Mouse (Mus musculus): ENCODE data around the gene Klk1b1. TPM values are rescaled to one million over a fixed set of nuclear protein-coding genes. Genes with fewer than 3 reads are reported as not detected.
"Not testable (repeated sequence)": the region's sequence is repeated elsewhere in the genome, so short reads cannot be mapped to it uniquely, and the experiment has no call there.

Gene Klk1b1
- polyA plus RNA-seq, 1 experiment from 2014 or later = not detected

- Histone ChIP-seq H3K36me3 (ENCODE audit: insufficient read depth, low read length) (no peaks in the 10 kb centered on the region), H3K9me3 (ENCODE audit: low read length) (no peaks in the 10 kb centered on the region), H3K4me3 (ENCODE audit: low read depth, low read length) (no peak overlapping the region), H3K4me2 (replicated peaks; ENCODE audit: low read depth, low read length) (no peak overlapping the region), H3K4me1 (ENCODE audit: insufficient read depth, low read depth, low read length) (no peaks in the 10 kb centered on the region), H3K27me3 (replicated peaks; ENCODE audit: insufficient read depth, low read length) (no peaks in the 10 kb centered on the region), H3K9ac (replicated peaks; ENCODE audit: low read depth) (no peak overlapping the region), H3K27ac (ENCODE audit: low read length) (no peak overlapping the region)
- ATAC-seq (no peak), DNase-seq (ENCODE audit: low spot score) (no peak)
- 74% methylated on average over 3 of the region's 3 CpGs for WGBS
- TF ChIP-seq CTCF (IDR thresholded peaks at IDR 0.05) (no peak), EP300 (IDR thresholded peaks at IDR 0.05) (no peak)
Observed at GRCm38 (mm10) chr7:43944727-43945264, 21.8 kb upstream of the Klk1b1 start.

GRCm38 (mm10) chr7:43950364-43950763 lies 16.2 kb upstream of the Klk1b1 start, which contains the start of gene Klk1b8:
Klk1b8 (plus strand) TSS chr7:43950664.
- WGBS = 73% methylated on average over 2 of the region's 2 CpGs
- Histone ChIP-seq H3K9me3 (ENCODE audit: low read length) (no peaks in the 10 kb centered on the region), H3K4me3 (ENCODE audit: low read depth, low read length) (no peak within 1 kb of the TSS), H3K36me3 (ENCODE audit: insufficient read depth, low read length) (no peaks in the 10 kb centered on the region), H3K4me1 (ENCODE audit: insufficient read depth, low read depth, low read length) (no peaks in the 10 kb centered on the region), H3K9ac (replicated peaks; ENCODE audit: low read depth) (no peak within 1 kb of the TSS), H3K27ac (ENCODE audit: low read length) (no peak within 1 kb of the TSS), H3K4me2 (replicated peaks; ENCODE audit: low read depth, low read length) (no peak within 1 kb of the TSS), H3K27me3 (replicated peaks; ENCODE audit: insufficient read depth, low read length) (no peaks in the 10 kb centered on the region)
- no peak for TF ChIP-seq CTCF (IDR thresholded peaks at IDR 0.05)
- no peak for TF ChIP-seq EP300 (IDR thresholded peaks at IDR 0.05)
- DNase-seq (ENCODE audit: low spot score) = no peak
- ATAC-seq = no peak

DNA sequence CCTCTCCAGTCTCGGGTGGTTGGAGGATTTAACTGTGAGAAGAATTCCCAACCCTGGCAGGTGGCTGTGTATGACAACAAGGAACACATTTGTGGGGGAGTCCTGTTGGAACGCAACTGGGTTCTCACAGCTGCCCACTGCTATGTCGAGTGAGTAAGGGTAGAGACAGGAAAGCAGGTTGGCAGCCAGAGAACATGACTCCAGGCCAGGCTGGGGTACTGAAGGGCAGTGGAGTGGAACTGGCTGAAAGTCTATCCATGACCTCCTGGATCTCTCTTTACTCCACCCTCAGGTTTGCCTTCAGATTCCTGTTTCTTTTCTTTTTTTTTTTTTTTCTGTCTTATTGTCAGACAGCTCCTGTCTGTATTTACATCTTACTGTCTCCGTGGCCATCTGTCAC lies 13.8 kb upstream of the Klk1b1 start:
- Histone ChIP-seq H3K9me3 (ENCODE audit: low read length) (no peaks in the 10 kb centered on the region), H3K4me1 (ENCODE audit: insufficient read depth, low read depth, low read length) (no peaks in the 10 kb centered on the region), H3K36me3 (ENCODE audit: insufficient read depth, low read length) (no peaks in the 10 kb centered on the region), H3K4me2 (replicated peaks; ENCODE audit: low read depth, low read length) (no peak overlapping the region), H3K27ac (ENCODE audit: low read length) (no peak overlapping the region), H3K4me3 (ENCODE audit: low read depth, low read length) (no peak overlapping the region), H3K27me3 (replicated peaks; ENCODE audit: insufficient read depth, low read length) (no peaks in the 10 kb centered on the region), H3K9ac (replicated peaks; ENCODE audit: low read depth) (no peak overlapping the region)
- no peak for DNase-seq (ENCODE audit: low spot score)
- ATAC-seq = no peak
- no peak for TF ChIP-seq EP300 (IDR thresholded peaks at IDR 0.05)
- 50% methylated on average over 4 of the region's 4 CpGs for WGBS

GRCm38 (mm10) chr7:43967058-43967457 lies 507 bp downstream of the Klk1b1 start:
- Histone ChIP-seq H3K9ac (replicated peaks; ENCODE audit: low read depth) (no peak overlapping the region), H3K4me1 (ENCODE audit: insufficient read depth, low read depth, low read length) (no peaks in the 10 kb centered on the region), H3K4me3 (ENCODE audit: low read depth, low read length) (no peak overlapping the region), H3K27ac (ENCODE audit: low read length) (no peak overlapping the region), H3K9me3 (ENCODE audit: low read length) (no peaks in the 10 kb centered on the region), H3K27me3 (replicated peaks; ENCODE audit: insufficient read depth, low read length) (no peaks in the 10 kb centered on the region), H3K36me3 (ENCODE audit: insufficient read depth, low read length) (no peaks in the 10 kb centered on the region), H3K4me2 (replicated peaks; ENCODE audit: low read depth, low read length) (no peak overlapping the region)
- ATAC-seq = no peak
- no peak for DNase-seq (ENCODE audit: low spot score)
- TF ChIP-seq CTCF (IDR thresholded peaks at IDR 0.05) (no peak), EP300 (IDR thresholded peaks at IDR 0.05) (no peak)
- 69% methylated on average over 3 of the region's 3 CpGs for WGBS

DNA sequence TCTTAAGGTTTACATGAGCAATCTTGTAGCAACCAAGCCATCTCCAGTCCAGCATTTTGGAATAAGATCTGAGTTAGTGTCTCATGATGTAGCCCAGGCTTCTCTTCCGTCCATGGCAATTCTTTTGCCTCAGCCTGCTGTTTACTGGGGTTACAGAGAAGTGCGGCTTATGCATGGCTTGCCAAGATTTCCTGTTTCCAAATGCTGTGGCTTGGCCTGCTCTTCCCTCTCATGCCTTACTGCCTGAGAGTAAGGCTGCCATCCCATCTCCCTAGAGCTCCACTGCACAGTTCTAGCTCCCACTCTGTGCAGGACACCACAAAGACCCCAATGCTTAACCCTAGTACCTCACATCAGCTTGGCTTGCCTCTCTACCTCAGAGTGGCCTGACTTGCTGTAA lies 1.1 kb downstream of the Klk1b1 start:
- TF ChIP-seq CTCF (IDR thresholded peaks at IDR 0.05) (no peak), EP300 (IDR thresholded peaks at IDR 0.05) (no peak)
- WGBS = 77% methylated on average over 2 of the region's 2 CpGs
- Histone ChIP-seq H3K4me2 (replicated peaks; ENCODE audit: low read depth, low read length) (no peak overlapping the region), H3K27ac (ENCODE audit: low read length) (no peak overlapping the region), H3K4me3 (ENCODE audit: low read depth, low read length) (no peak overlapping the region), H3K27me3 (replicated peaks; ENCODE audit: insufficient read depth, low read length) (no peaks in the 10 kb centered on the region), H3K9ac (replicated peaks; ENCODE audit: low read depth) (no peak overlapping the region), H3K9me3 (ENCODE audit: low read length) (no peaks in the 10 kb centered on the region), H3K4me1 (ENCODE audit: insufficient read depth, low read depth, low read length) (no peaks in the 10 kb centered on the region), H3K36me3 (ENCODE audit: insufficient read depth, low read length) (no peaks in the 10 kb centered on the region)
- DNase-seq (ENCODE audit: low spot score) (no peak), ATAC-seq (no peak)

- WGBS = 67% methylated on average over 1 of the region's 1 CpGs
- not testable (repeated sequence) for H3K4me2 ChIP-seq (replicated peaks; ENCODE audit: low read depth, low read length); H3K4me3 ChIP-seq (ENCODE audit: low read depth, low read length); H3K36me3 ChIP-seq (ENCODE audit: insufficient read depth, low read length); H3K27me3 ChIP-seq (replicated peaks; ENCODE audit: insufficient read depth, low read length); H3K4me1 ChIP-seq (ENCODE audit: insufficient read depth, low read depth, low read length); DNase-seq (ENCODE audit: low spot score); H3K9me3 ChIP-seq (ENCODE audit: low read length); ATAC-seq; H3K9ac ChIP-seq (replicated peaks; ENCODE audit: low read depth); H3K27ac ChIP-seq (ENCODE audit: low read length)
Observed at GRCm38 (mm10) chr7:43975761-43976160, 9.2 kb downstream of the Klk1b1 start, which contains the start of gene Klk1b9. Klk1b9 (plus strand) TSS chr7:43976061.

DNA sequence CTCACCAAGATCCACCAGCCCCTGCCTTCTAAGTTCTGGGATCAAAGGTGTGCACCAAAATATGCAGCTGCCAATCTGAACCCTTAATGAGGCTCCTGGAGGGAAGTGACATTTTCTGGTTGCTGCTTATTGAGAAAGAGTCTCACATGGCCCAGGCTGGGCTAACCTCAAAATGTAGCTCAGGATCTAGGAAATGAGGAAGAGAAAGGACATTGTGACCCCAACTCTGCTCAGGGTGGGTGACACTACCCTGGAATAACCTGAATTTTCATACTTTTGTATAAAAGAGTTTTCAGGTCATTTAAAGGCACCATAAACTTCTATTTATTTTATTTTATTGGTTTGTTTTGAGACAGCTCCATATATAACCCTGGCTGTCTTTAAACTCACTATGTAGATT lies 19.1 kb downstream of the Klk1b1 start:
- ATAC-seq = no peak

GRCm38 (mm10) chr7:43994821-43995220 lies 28.3 kb downstream of the Klk1b1 start:
- H3K4me2 ChIP-seq (replicated peaks; ENCODE audit: low read depth, low read length); ATAC-seq; H3K36me3 ChIP-seq (ENCODE audit: insufficient read depth, low read length); H3K27me3 ChIP-seq (replicated peaks; ENCODE audit: insufficient read depth, low read length); H3K4me3 ChIP-seq (ENCODE audit: low read depth, low read length); H3K4me1 ChIP-seq (ENCODE audit: insufficient read depth, low read depth, low read length); H3K27ac ChIP-seq (ENCODE audit: low read length); DNase-seq (ENCODE audit: low spot score); H3K9ac ChIP-seq (replicated peaks; ENCODE audit: low read depth); H3K9me3 ChIP-seq (ENCODE audit: low read length): not testable (repeated sequence)
- 59% methylated on average over 1 of the region's 1 CpGs for WGBS

More for the DNA sequence above, 19.1 kb downstream of the Klk1b1 start:
- no peak for TF ChIP-seq CTCF (IDR thresholded peaks at IDR 0.05)
- Histone ChIP-seq H3K9ac (replicated peaks; ENCODE audit: low read depth) (no peak overlapping the region), H3K27ac (ENCODE audit: low read length) (no peak overlapping the region), H3K36me3 (ENCODE audit: insufficient read depth, low read length) (no peaks in the 10 kb centered on the region), H3K4me1 (ENCODE audit: insufficient read depth, low read depth, low read length) (no peaks in the 10 kb centered on the region), H3K9me3 (ENCODE audit: low read length) (no peaks in the 10 kb centered on the region), H3K27me3 (replicated peaks; ENCODE audit: insufficient read depth, low read length) (no peaks in the 10 kb centered on the region), H3K4me2 (replicated peaks; ENCODE audit: low read depth, low read length) (no peak overlapping the region), H3K4me3 (ENCODE audit: low read depth, low read length) (no peak overlapping the region)
- DNase-seq (ENCODE audit: low spot score) = no peak

DNA sequence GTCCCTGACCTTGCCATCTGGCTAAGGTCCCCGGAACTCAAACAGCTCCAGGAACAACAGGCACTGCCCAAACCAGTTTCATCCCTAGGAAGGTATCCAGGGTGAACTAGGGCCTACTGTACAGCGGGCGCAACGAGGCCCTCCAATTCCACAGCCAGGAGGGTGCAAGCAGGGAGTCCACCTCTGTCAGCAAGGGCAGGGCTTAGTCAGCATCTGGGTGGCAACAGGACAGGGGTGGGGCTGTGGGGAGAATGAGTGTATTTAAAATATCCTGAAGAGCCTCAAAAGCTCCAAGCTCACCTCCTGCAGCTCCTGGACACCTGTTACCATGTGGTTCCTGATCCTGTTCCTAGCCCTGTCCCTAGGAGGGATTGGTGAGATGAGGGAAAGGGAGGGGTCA lies 29.0 kb downstream of the Klk1b1 start, which contains the start of gene Klk1b11:
TSS of gene Klk1b11 (plus strand) at position 301 of the 400 bp plus-strand sequence.
- H3K36me3 ChIP-seq (ENCODE audit: insufficient read depth, low read length); ATAC-seq; H3K27ac ChIP-seq (ENCODE audit: low read length); H3K4me3 ChIP-seq (ENCODE audit: low read depth, low read length); H3K4me1 ChIP-seq (ENCODE audit: insufficient read depth, low read depth, low read length); H3K9me3 ChIP-seq (ENCODE audit: low read length); H3K4me2 ChIP-seq (replicated peaks; ENCODE audit: low read depth, low read length); H3K9ac ChIP-seq (replicated peaks; ENCODE audit: low read depth); DNase-seq (ENCODE audit: low spot score); H3K27me3 ChIP-seq (replicated peaks; ENCODE audit: insufficient read depth, low read length): not testable (repeated sequence)
- WGBS = 69% methylated on average over 4 of the region's 4 CpGs
